Mouse (Mus musculus): Measurements from ENCODE around the gene Olfr485. TPM values are rescaled to one million over a fixed set of nuclear protein-coding genes. Genes with fewer than 3 reads are reported as not detected.

Gene Olfr485
- total and polyA plus RNA-seq, 3 experiments: not detected

DNA sequence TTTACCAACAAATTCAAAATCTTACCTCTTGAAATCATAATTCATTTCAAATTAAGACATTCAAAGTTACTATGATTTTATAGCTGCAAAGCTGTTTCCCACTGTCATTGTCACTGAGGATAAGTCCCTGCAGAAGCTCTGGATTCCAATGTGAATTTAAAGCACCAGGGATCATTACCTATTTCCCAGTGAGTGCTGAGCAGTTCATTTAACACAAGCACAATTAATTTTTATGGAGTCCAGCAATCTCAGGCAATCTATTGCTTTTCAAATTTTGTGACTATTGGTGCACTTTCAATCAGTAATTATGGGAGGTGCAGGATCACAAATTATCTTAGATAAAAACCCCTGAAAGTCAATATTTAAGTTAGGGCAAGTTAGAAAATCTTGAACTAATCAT, 32.3 kb downstream of the Olfr485 start, which contains the start of gene Olfr484:
Gene Olfr484, minus strand, starts transcription at position 101 of the 400 bp plus-strand sequence.
- Histone ChIP-seq H3K36me3 (ENCODE audit: control insufficient read depth, insufficient read depth, low read length) (no peaks in the 10 kb centered on the region), H3K4me3 (no peak within 1 kb of the TSS), H3K4me1 (ENCODE audit: control insufficient read depth, insufficient read depth, low read length) (no peaks in the 10 kb centered on the region), H3K9ac (ENCODE audit: low read depth, low read length) (no peak within 1 kb of the TSS), H3K27me3 (ENCODE audit: control insufficient read depth, insufficient read depth, low read length) (no peaks in the 10 kb centered on the region), H3K27ac (no peak within 1 kb of the TSS), H3K79me2 (replicated peaks; ENCODE audit: control insufficient read depth, insufficient read depth, low read length) (no peaks in the 10 kb centered on the region)
- TF ChIP-seq POLR2A (IDR thresholded peaks at IDR 0.05; ENCODE audit: insufficient read depth, low read depth, low read length) (no peak), EP300 (IDR thresholded peaks at IDR 0.05; ENCODE audit: insufficient read depth, low read depth, low read length) (no peak), CTCF (IDR thresholded peaks at IDR 0.05) (no peak)
- intact Hi-C loops (cut with DNase I): no loop called here
- DNase-seq: no peak

DNA sequence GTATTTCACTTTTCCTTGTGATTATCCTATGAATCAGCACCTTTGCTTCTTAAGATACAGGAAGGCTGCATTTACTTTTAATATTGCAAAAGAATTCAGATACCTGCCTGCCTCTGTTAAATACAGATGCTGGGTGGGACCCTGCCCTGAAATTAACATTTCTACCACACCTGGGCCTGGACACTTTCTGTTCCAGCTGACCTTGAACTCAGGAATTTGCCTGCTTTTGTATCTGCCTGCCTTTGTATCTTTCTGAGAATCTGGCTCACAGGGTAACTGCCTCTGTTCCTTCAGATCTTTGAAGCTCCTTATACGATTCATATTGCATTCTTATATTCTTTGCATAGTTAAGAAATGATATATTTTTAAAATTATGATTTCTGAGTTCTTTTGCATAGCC, 38.3 kb downstream of the Olfr485 start:
- intact Hi-C loops (cut with DNase I): no loop called here

DNA sequence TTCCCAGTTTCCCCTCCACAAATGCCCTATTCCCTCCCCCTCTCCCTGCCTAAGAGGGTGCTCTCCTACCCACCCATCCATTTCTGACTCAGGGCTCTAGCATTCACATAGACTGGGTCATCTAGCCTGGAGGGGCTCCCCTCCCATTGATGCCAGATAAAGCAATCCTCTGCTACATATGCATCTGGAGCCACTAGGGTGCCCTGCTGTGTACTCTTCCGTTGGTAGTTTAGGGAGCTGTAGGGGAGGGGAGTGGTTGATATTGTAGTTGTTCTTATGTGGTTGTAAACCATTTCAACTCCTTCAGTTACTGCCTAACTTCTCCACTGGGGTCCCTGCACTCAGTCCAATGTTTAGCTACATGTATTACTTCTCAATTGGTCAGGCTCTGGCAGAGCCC, 39.0 kb downstream of the Olfr485 start:
- intact Hi-C loops (cut with DNase I): no loop called here
- H3K9ac ChIP-seq (ENCODE audit: low read depth, low read length): no peak overlapping the region
- H3K27ac ChIP-seq: no peak overlapping the region
- no peak overlapping the region for H3K4me3 ChIP-seq
- H3K36me3 ChIP-seq (ENCODE audit: control insufficient read depth, insufficient read depth, low read length): no peaks in the 10 kb centered on the region
- H3K27me3 ChIP-seq (ENCODE audit: control insufficient read depth, insufficient read depth, low read length): no peaks in the 10 kb centered on the region
- no peak for DNase-seq
- TF ChIP-seq CTCF (IDR thresholded peaks at IDR 0.05) (no peak), EP300 (IDR thresholded peaks at IDR 0.05; ENCODE audit: insufficient read depth, low read depth, low read length) (no peak), POLR2A (IDR thresholded peaks at IDR 0.05; ENCODE audit: insufficient read depth, low read depth, low read length) (no peak)
- H3K79me2 ChIP-seq (replicated peaks; ENCODE audit: control insufficient read depth, insufficient read depth, low read length): no peaks in the 10 kb centered on the region
- 4% methylated on average over 1 of the region's 1 CpGs for WGBS
- no peaks in the 10 kb centered on the region for H3K4me1 ChIP-seq (ENCODE audit: control insufficient read depth, insufficient read depth, low read length)

More for the DNA sequence above, 38.3 kb downstream of the Olfr485 start:
- Histone ChIP-seq H3K36me3 (ENCODE audit: control insufficient read depth, insufficient read depth, low read length) (no peaks in the 10 kb centered on the region), H3K9ac (ENCODE audit: low read depth, low read length) (no peak overlapping the region), H3K4me3 (no peak overlapping the region), H3K79me2 (replicated peaks; ENCODE audit: control insufficient read depth, insufficient read depth, low read length) (no peaks in the 10 kb centered on the region), H3K27ac (no peak overlapping the region), H3K4me1 (ENCODE audit: control insufficient read depth, insufficient read depth, low read length) (no peaks in the 10 kb centered on the region), H3K27me3 (ENCODE audit: control insufficient read depth, insufficient read depth, low read length) (no peaks in the 10 kb centered on the region)
- TF ChIP-seq POLR2A (IDR thresholded peaks at IDR 0.05; ENCODE audit: insufficient read depth, low read depth, low read length) (no peak), CTCF (IDR thresholded peaks at IDR 0.05) (no peak), EP300 (IDR thresholded peaks at IDR 0.05; ENCODE audit: insufficient read depth, low read depth, low read length) (no peak)
- WGBS: 38% methylated on average over 1 of the region's 1 CpGs
- DNase-seq: no peak

Other genes with a start within 250 kb of the Olfr485 start
- gene Olfr473, start 229.4 kb downstream of the Olfr485 start, total RNA-seq (2021): not detected
- not detected in 2 replicates for gene Olfr473, start 229.4 kb downstream of the Olfr485 start, polyA plus RNA-seq (2012; rRNA removed)
- not detected for gene Olfr474, start 205.2 kb downstream of the Olfr485 start, total RNA-seq (2021)
- not detected in 2 replicates for gene Olfr474, start 205.2 kb downstream of the Olfr485 start, polyA plus RNA-seq (2012; rRNA removed)
- gene Olfr476, start 195.1 kb downstream of the Olfr485 start, total RNA-seq (2021): not detected
- gene Olfr476, start 195.1 kb downstream of the Olfr485 start, polyA plus RNA-seq (2012; rRNA removed): not detected in 2 replicates
- not detected for gene Olfr477, start 173.2 kb downstream of the Olfr485 start, total RNA-seq (2021)
- not detected in 2 replicates for gene Olfr477, start 173.2 kb downstream of the Olfr485 start, polyA plus RNA-seq (2012; rRNA removed)
- not detected for gene Olfr478, start 125.9 kb downstream of the Olfr485 start, total RNA-seq (2021)
- not detected in 2 replicates for gene Olfr478, start 125.9 kb downstream of the Olfr485 start, polyA plus RNA-seq (2012; rRNA removed)
- gene Olfr479, start 109.2 kb downstream of the Olfr485 start, total RNA-seq (2021): not detected
- gene Olfr479, start 109.2 kb downstream of the Olfr485 start, polyA plus RNA-seq (2012; rRNA removed): not detected in 2 replicates
- not detected for gene Olfr480, start 92.5 kb downstream of the Olfr485 start, total RNA-seq (2021)
- gene Olfr480, start 92.5 kb downstream of the Olfr485 start, polyA plus RNA-seq (2012; rRNA removed): not detected in 2 replicates
- not detected for gene Olfr481, start 80.0 kb downstream of the Olfr485 start, total RNA-seq (2021)
- gene Olfr481, start 80.0 kb downstream of the Olfr485 start, polyA plus RNA-seq (2012; rRNA removed): not detected in 2 replicates
- under 1 TPM; 0.68 to 0.91 TPM for gene Olfr482, start 62.3 kb downstream of the Olfr485 start, total RNA-seq (2021)
- not detected in 2 replicates for gene Olfr482, start 62.3 kb downstream of the Olfr485 start, polyA plus RNA-seq (2012; rRNA removed)
- gene Olfr483, start 59.0 kb downstream of the Olfr485 start, total RNA-seq (2021): not detected
- gene Olfr483, start 59.0 kb downstream of the Olfr485 start, polyA plus RNA-seq (2012; rRNA removed): not detected in 2 replicates
- not detected for gene Olfr484, start 32.4 kb downstream of the Olfr485 start, total RNA-seq (2021)
- gene Olfr484, start 32.4 kb downstream of the Olfr485 start, polyA plus RNA-seq (2012; rRNA removed): not detected in 2 replicates
- not detected for gene Olfr486, start 12.9 kb upstream of the Olfr485 start, total RNA-seq (2021)
- gene Olfr486, start 12.9 kb upstream of the Olfr485 start, polyA plus RNA-seq (2012; rRNA removed): not detected in 2 replicates
- gene Olfr487, start 54.8 kb upstream of the Olfr485 start, total RNA-seq (2021): not detected
- not detected in 2 replicates for gene Olfr487, start 54.8 kb upstream of the Olfr485 start, polyA plus RNA-seq (2012; rRNA removed)
- not detected for gene Olfr488, start 98.5 kb upstream of the Olfr485 start, total RNA-seq (2021)
- gene Olfr488, start 98.5 kb upstream of the Olfr485 start, polyA plus RNA-seq (2012; rRNA removed): not detected in 2 replicates
- gene Olfr490, start 129.1 kb upstream of the Olfr485 start, total RNA-seq (2021): not detected
- gene Olfr490, start 129.1 kb upstream of the Olfr485 start, polyA plus RNA-seq (2012; rRNA removed): not detected in 2 replicates
- gene Olfr491, start 153.6 kb upstream of the Olfr485 start, total RNA-seq (2021): not detected
- not detected in 2 replicates for gene Olfr491, start 153.6 kb upstream of the Olfr485 start, polyA plus RNA-seq (2012; rRNA removed)
- not detected for gene Olfr492, start 163.8 kb upstream of the Olfr485 start, total RNA-seq (2021)
- gene Olfr492, start 163.8 kb upstream of the Olfr485 start, polyA plus RNA-seq (2012; rRNA removed): not detected in 2 replicates
- not detected for gene Olfr493, start 187.1 kb upstream of the Olfr485 start, total RNA-seq (2021)
- gene Olfr493, start 187.1 kb upstream of the Olfr485 start, polyA plus RNA-seq (2012; rRNA removed): not detected in 2 replicates
- not detected for gene Olfr494, start 205.5 kb upstream of the Olfr485 start, total RNA-seq (2021)
- not detected in 2 replicates for gene Olfr494, start 205.5 kb upstream of the Olfr485 start, polyA plus RNA-seq (2012; rRNA removed)
- gene Olfr495, start 233.3 kb upstream of the Olfr485 start, total RNA-seq (2021): not detected
- not detected in 2 replicates for gene Olfr495, start 233.3 kb upstream of the Olfr485 start, polyA plus RNA-seq (2012; rRNA removed)

All from heart, adult 2 months (tissue).